In the genomic region with DNA sequence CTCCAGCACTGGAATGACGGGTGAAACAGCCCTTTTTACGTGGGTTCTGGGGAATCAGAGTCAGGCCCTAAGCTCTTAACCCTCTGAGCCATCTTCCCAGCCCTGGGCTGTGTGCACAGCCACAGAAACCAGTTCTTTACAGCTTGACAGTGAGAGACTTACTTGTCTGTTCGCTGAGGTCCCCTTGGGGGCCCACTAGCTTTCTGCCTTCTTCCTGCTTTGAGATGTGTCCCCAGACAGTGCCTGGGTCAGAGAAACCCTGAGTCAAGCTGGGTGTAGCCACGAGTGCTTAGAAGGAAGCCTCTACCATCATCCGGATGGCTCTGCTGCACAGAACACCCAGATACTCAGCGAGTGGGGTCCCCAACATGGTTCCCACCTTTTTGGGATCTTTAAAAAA, we compare ENCODE assay signal across 10 mouse cellular contexts. TPM values are rescaled to one million over a fixed set of nuclear protein-coding genes. Genes with fewer than 3 reads are reported as not detected.
A peak's percentile ranks its signal among the peaks of the same experiment; 100 is the strongest.
DNase-seq lines count a peak whose midpoint lies in the region; ATAC-seq lines count a peak whose summit lies in the region.
"Had no signal": no experiment of that assay in that cellular context is flagged by ENCODE, and none has a peak within 500 bp of the region (broad histone marks: within the 10 kb centered on the region; RNA-seq: fewer than 3 reads in every experiment).

No protein-coding gene starts in this region.

- H3K4me3 ChIP-seq in heart, embryonic 13.5 days: no peak overlapping the region
- H3K4me3 ChIP-seq in midbrain, embryonic 16.5 days (ENCODE audit: low read depth, low read length): no peak overlapping the region
- H3K4me3 ChIP-seq in midbrain, embryonic 14.5 days (replicated peaks; ENCODE audit: low read depth, low read length): no peak overlapping the region
- H3K4me3 ChIP-seq: lung, embryonic 15.5 days had no signal

- DNase-seq in heart, postnatal 4 days: no peak
- no peak for DNase-seq in midbrain, embryonic 14.5 days
- DNase-seq in induced T-regulatory cell, adult 2 months (ENCODE audit: low read depth): peak; percentile 71
- DNase-seq in thymus, postnatal 0 days (ENCODE audit: low spot score): peak; percentile 66
- no peak for DNase-seq in urinary bladder, postnatal 10 days (ENCODE audit: low spot score)
- DNase-seq in MN1 (ENCODE audit: low spot score): no peak

- peaks cover 100% of the 10 kb centered on the region for H3K4me1 ChIP-seq in heart, embryonic 13.5 days
- H3K4me1 ChIP-seq in midbrain, embryonic 16.5 days (ENCODE audit: control insufficient read depth, insufficient read depth, low read length): peaks cover 80% of the 10 kb centered on the region
- H3K4me1 ChIP-seq in midbrain, embryonic 14.5 days (ENCODE audit: control insufficient read depth, insufficient read depth, low read length): peaks cover 91% of the 10 kb centered on the region

- no peak for ATAC-seq in heart, embryonic 13.5 days (ENCODE audit: extremely low read depth, insufficient number of reproducible peaks, low FRiP score, low TSS enrichment)
- ATAC-seq in midbrain, embryonic 16.5 days: no peak
- ATAC-seq in midbrain, embryonic 14.5 days (ENCODE audit: low FRiP score, low TSS enrichment): no peak

- peak overlapping the region; percentile 15; the same call in 1 of the 2 replicates for H3K9ac ChIP-seq in heart, embryonic 13.5 days
- H3K9ac ChIP-seq in midbrain, embryonic 16.5 days (ENCODE audit: low read depth, low read length): no peak overlapping the region
- no peak overlapping the region for H3K9ac ChIP-seq in midbrain, embryonic 14.5 days (replicated peaks; ENCODE audit: low read length)
- H3K9ac ChIP-seq: lung, embryonic 15.5 days had no signal

- H3K36me3 ChIP-seq in heart, embryonic 13.5 days: peaks cover 3% of the 10 kb centered on the region; the same call in 1 of the 2 replicates
- no peaks in the 10 kb centered on the region for H3K36me3 ChIP-seq in midbrain, embryonic 16.5 days (ENCODE audit: control insufficient read depth, insufficient read depth, low read length)
- H3K36me3 ChIP-seq in midbrain, embryonic 14.5 days (ENCODE audit: control insufficient read depth, insufficient read depth, low read length): no peaks in the 10 kb centered on the region
- H3K36me3 ChIP-seq: G1E; lung, embryonic 15.5 days had no signal

- H3K27me3 ChIP-seq in heart, embryonic 13.5 days (replicated peaks): no peaks in the 10 kb centered on the region
- H3K27me3 ChIP-seq in midbrain, embryonic 16.5 days (ENCODE audit: control insufficient read depth, insufficient read depth, low read depth, low read length): no peaks in the 10 kb centered on the region
- H3K27me3 ChIP-seq in midbrain, embryonic 14.5 days (ENCODE audit: control insufficient read depth, insufficient read depth, low read length): no peaks in the 10 kb centered on the region
- H3K27me3 ChIP-seq: lung, embryonic 15.5 days had no signal

- H3K9me3 ChIP-seq in heart, embryonic 13.5 days: no peaks in the 10 kb centered on the region
- H3K9me3 ChIP-seq in midbrain, embryonic 16.5 days (replicated peaks; ENCODE audit: control insufficient read depth, low read length, poor library complexity, severe bottlenecking): no peaks in the 10 kb centered on the region
- H3K9me3 ChIP-seq in midbrain, embryonic 14.5 days (ENCODE audit: control insufficient read depth, low read length): no peaks in the 10 kb centered on the region
- H3K9me3 ChIP-seq: lung, embryonic 15.5 days had no signal

- H3K4me2 ChIP-seq in heart, embryonic 13.5 days: no peak overlapping the region
- H3K4me2 ChIP-seq in midbrain, embryonic 16.5 days (ENCODE audit: low read length): no peak overlapping the region
- no peak overlapping the region for H3K4me2 ChIP-seq in midbrain, embryonic 14.5 days (ENCODE audit: low read length)
- H3K4me2 ChIP-seq: lung, embryonic 15.5 days had no signal

- WGBS in heart, embryonic 13.5 days: 53% methylated on average over 6 of the region's 6 CpGs
- WGBS in midbrain, embryonic 16.5 days: 56% methylated on average over 6 of the region's 6 CpGs
- 63% methylated on average over 6 of the region's 6 CpGs for WGBS in midbrain, embryonic 14.5 days

- no peak overlapping the region for H3K27ac ChIP-seq in heart, embryonic 13.5 days (replicated peaks)
- H3K27ac ChIP-seq in midbrain, embryonic 16.5 days (ENCODE audit: low read length): peak overlapping the region; percentile 9; the same call in 1 of the 2 replicates
- no peak overlapping the region; the same call in 1 of the 2 replicates for H3K27ac ChIP-seq in midbrain, embryonic 14.5 days (replicated peaks; ENCODE audit: low read depth, low read length)
- H3K27ac ChIP-seq: lung, embryonic 15.5 days had no signal

RNA-seq across cellular contexts. Expression of a gene that starts 15.7 kb away (rescaled TPM):
- polyA plus RNA-seq in heart, embryonic 13.5 days (2015; fragmentation: Nextera tagmentation; extraction: Ambion mirVana): 25.1 and 25.7 TPM in 2 replicates
- total RNA-seq in heart, postnatal 4 days (2021): 10 to 100 TPM; 67.0 to 78.5 TPM
- polyA plus RNA-seq in midbrain, embryonic 16.5 days (2015; fragmentation: Nextera tagmentation; extraction: Ambion mirVana): 54.2 and 58.0 TPM in 2 replicates
- polyA plus RNA-seq in midbrain, embryonic 14.5 days (2014; fragmentation: Nextera tagmentation; extraction: Ambion mirVana): 73.1 and 91.0 TPM in 2 replicates
- 19.9 and 26.4 TPM in 2 replicates for polyA plus RNA-seq in thymus, postnatal 0 days (2015; fragmentation: Nextera tagmentation; extraction: Ambion mirVana)

Comparison
In these comparisons a context has a peak if more than half of its experiments do, and no peak if none do; other contexts are left out.
1. DNase-seq: peak in induced T-regulatory cell, adult 2 months (single experiment) and thymus, postnatal 0 days (single experiment); none in heart, postnatal 4 days (single experiment), midbrain, embryonic 14.5 days (single experiment), urinary bladder, postnatal 10 days (single experiment) and MN1 (single experiment).